Mouse (Mus musculus) MEL (cell line): ENCODE data around the gene Mpp3. TPM values are rescaled to one million over a fixed set of nuclear protein-coding genes. Genes with fewer than 3 reads are reported as not detected.

Source experiments
- DNase-seq: peaks from one replicate; pipeline ENCODE4 v3.0.0; 2011; ENCODE audit warnings: low read depth, low spot score
- H3K27ac ChIP-seq: 2 replicates; pipeline ENCODE4 v1.5.1; 2012; ENCODE audit warnings: low read depth, mild to moderate bottlenecking, control low read depth, low read length, moderate library complexity; ENCODE audit not compliant: control insufficient read depth
- H3K27me3 ChIP-seq, 2 experiments: fragments of 150-350 bp in 1 of 2; sonication (generic) in 1 of 2; 2 replicates each; pipeline ENCODE4 v1.6.1; 2012; ENCODE audit warnings: low read length in 2 of 2, mild to moderate bottlenecking in 2 of 2, improper control_type of control experiment in 1 of 2, moderate library complexity in 1 of 2; ENCODE audit not compliant: insufficient read depth in 2 of 2, control insufficient read depth in 1 of 2
- H3K36me3 ChIP-seq, 2 experiments: 2 replicates each; pipeline ENCODE4 v1.6.1; 2012 to 2014; ENCODE audit warnings: low read length in 2 of 2, improper control_type of control experiment in 1 of 2, inconsistent platforms in 1 of 2, mild to moderate bottlenecking in 1 of 2; ENCODE audit not compliant: insufficient read depth in 2 of 2, control insufficient read depth in 1 of 2
- H3K4me1 ChIP-seq, 2 experiments: fragments of 150-350 bp in 1 of 2; sonication (generic) in 1 of 2; 2 replicates each; pipeline ENCODE4 v1.6.1; 2012; ENCODE audit warnings: low read length in 2 of 2, improper control_type of control experiment in 1 of 2, mild to moderate bottlenecking in 1 of 2; ENCODE audit not compliant: insufficient read depth in 2 of 2, control insufficient read depth in 1 of 2
- H3K4me3 ChIP-seq, 2 experiments: fragments of 150-350 bp in 1 of 2; sonication (generic) in 1 of 2; 2 replicates each; pipeline ENCODE4 v1.5.1; 2012; ENCODE audit warnings: low read depth in 2 of 2, low read length in 2 of 2, mild to moderate bottlenecking in 2 of 2, moderate library complexity in 2 of 2, control low read depth in 1 of 2, improper control_type of control experiment in 1 of 2; ENCODE audit not compliant: control insufficient read depth in 1 of 2, insufficient read depth in 1 of 2
- H3K79me2 ChIP-seq: 2 replicates; pipeline ENCODE4 v1.6.1; 2012; ENCODE audit warnings: mild to moderate bottlenecking, low read length, moderate library complexity; ENCODE audit not compliant: control insufficient read depth, poor library complexity, insufficient read depth
- H3K9ac ChIP-seq: 2 replicates; pipeline ENCODE4 v1.6.1; 2012; ENCODE audit warnings: low read depth, mild to moderate bottlenecking, control low read depth, low read length, moderate library complexity; ENCODE audit not compliant: control insufficient read depth, poor library complexity, severe bottlenecking
- H3K9me3 ChIP-seq: fragments of 150-350 bp; sonication (generic); replicated peaks from 2 replicates; pipeline ENCODE4 v1.6.1; 2012; ENCODE audit warnings: mild to moderate bottlenecking, low read length, improper control_type of control experiment, moderate library complexity; ENCODE audit not compliant: insufficient read depth
- BHLHE40 ChIP-seq: IDR thresholded peaks from 2 replicates; pipeline ENCODE4 v1.6.1; 2012; ENCODE audit warnings: low read depth, mild to moderate bottlenecking, inconsistent platforms, low read length, improper control_type of control experiment, borderline replicate concordance
- EP300 ChIP-seq, 2 experiments: IDR thresholded peaks; 2 replicates each; pipeline ENCODE4 v1.6.1; 2011; ENCODE audit warnings: improper control_type of control experiment in 2 of 2, low read length in 2 of 2, low read depth in 1 of 2, mild to moderate bottlenecking in 1 of 2
- ETS1 ChIP-seq: IDR thresholded peaks from 2 replicates; pipeline ENCODE4 v1.6.1; 2012; ENCODE audit warnings: low read depth, mild to moderate bottlenecking, inconsistent platforms, low read length, improper control_type of control experiment, moderate library complexity
- GABPA ChIP-seq: IDR thresholded peaks from 2 replicates; pipeline ENCODE4 v1.6.1; 2012; ENCODE audit warnings: low read depth, mild to moderate bottlenecking, inconsistent platforms, low read length, improper control_type of control experiment, moderate library complexity
- GATA1 ChIP-seq: IDR thresholded peaks from 2 replicates; pipeline ENCODE4 v1.6.1; 2011; ENCODE audit warnings: low read depth, low read length, improper control_type of control experiment
- KAT2A ChIP-seq: conservative IDR thresholded peaks from 2 replicates; pipeline ENCODE4 v1.6.1; 2012; ENCODE audit warnings: low read depth, low read length, improper control_type of control experiment, inconsistent platforms
- MAFK ChIP-seq: IDR thresholded peaks from 2 replicates; pipeline ENCODE4 v1.6.1; 2011; ENCODE audit warnings: low read depth, mild to moderate bottlenecking, low read length, improper control_type of control experiment, borderline replicate concordance
- MAX ChIP-seq: IDR thresholded peaks from 2 replicates; pipeline ENCODE4 v1.6.1; 2011; ENCODE audit warnings: low read length, improper control_type of control experiment
- MEF2A ChIP-seq: IDR thresholded peaks from 2 replicates; pipeline ENCODE4 v1.6.1; 2014; ENCODE audit warnings: low read depth, mild to moderate bottlenecking, inconsistent platforms, low read length, improper control_type of control experiment; ENCODE audit not compliant: poor library complexity, insufficient replicate concordance, severe bottlenecking; ENCODE audit errors: extremely low read depth
- MYC ChIP-seq: IDR thresholded peaks from 2 replicates; pipeline ENCODE4 v1.6.1; 2011; ENCODE audit warnings: low read depth, mild to moderate bottlenecking, low read length, improper control_type of control experiment, moderate library complexity
- NELFE ChIP-seq: IDR thresholded peaks from 2 replicates; pipeline ENCODE4 v1.6.1; 2011; ENCODE audit warnings: low read depth, low read length, improper control_type of control experiment
- RCOR1 ChIP-seq: IDR thresholded peaks from 2 replicates; pipeline ENCODE4 v1.6.1; 2012; ENCODE audit warnings: low read depth, mild to moderate bottlenecking, inconsistent platforms, low read length, improper control_type of control experiment
- TAL1 ChIP-seq: IDR thresholded peaks from 2 replicates; pipeline ENCODE4 v1.6.1; 2012; ENCODE audit warnings: mild to moderate bottlenecking, inconsistent platforms, low read length, moderate library complexity, mixed read lengths
- TBP ChIP-seq: IDR thresholded peaks from 2 replicates; pipeline ENCODE4 v1.8.0; 2011; ENCODE audit warnings: low read depth, low read length, improper control_type of control experiment
- TCF12 ChIP-seq: IDR thresholded peaks from 2 replicates; pipeline ENCODE4 v1.6.1; 2014; ENCODE audit warnings: low read depth, mild to moderate bottlenecking, inconsistent platforms, low read length, improper control_type of control experiment, moderate library complexity
- UBTF ChIP-seq: IDR thresholded peaks from 2 replicates; pipeline ENCODE4 v1.6.1; 2012; ENCODE audit warnings: low read depth, mild to moderate bottlenecking, inconsistent platforms, low read length, improper control_type of control experiment, moderate library complexity, borderline replicate concordance; ENCODE audit not compliant: insufficient read depth
- ZMIZ1 ChIP-seq: IDR thresholded peaks from 2 replicates; pipeline ENCODE4 v1.6.1; 2012; ENCODE audit warnings: low read depth, mild to moderate bottlenecking, inconsistent platforms, low read length, improper control_type of control experiment, moderate library complexity
- ZNF384 ChIP-seq: IDR thresholded peaks from 2 replicates; pipeline ENCODE4 v1.6.1; 2012; ENCODE audit warnings: low read depth, mild to moderate bottlenecking, inconsistent platforms, low read length, improper control_type of control experiment
- polyA plus RNA-seq, 2 experiments: library from polyadenylated mRNA; stranded (reverse) in 1 of 2; unstranded in 1 of 2; fragments of >175 nt in 1 of 2; fragments of >200 nt in 1 of 2; gene quantifications; 2 replicates each; pipeline versions ENCODE4 v1.2.1 to v1.2.4; 2012; ENCODE audit warnings: low replicate concordance in 2 of 2, low read depth in 1 of 2; ENCODE audit not compliant: insufficient read length in 2 of 2, insufficient read depth in 1 of 2, missing spikeins in 1 of 2
- total RNA-seq: library from RNA; depleted of rRNA; stranded (reverse); fragments of 300-350 nt; gene quantifications from 2 replicates; pipeline ENCODE4 v1.2.3, GENCODE M21; 2012; rRNA removed

Gene Mpp3
- total and polyA plus RNA-seq, 3 experiments: 5.5 to 7.1 TPM; not detected in 1

- H3K79me2 ChIP-seq: no peaks in the 10 kb centered on the region
Measured at GRCm38 (mm10) chr11:101952541-101953341, 75.5 kb downstream of the Mpp3 start.

GRCm38 (mm10) chr11:101950021-101950420 is 78.2 kb downstream of the Mpp3 start:
- no peak overlapping the region for H3K4me3 ChIP-seq
- H3K9ac ChIP-seq: no peak overlapping the region
- H3K9me3 ChIP-seq: no peaks in the 10 kb centered on the region
- H3K36me3 ChIP-seq: peaks cover 0 to 22% of the 10 kb centered on the region in 2 experiments; a peak in 2 of 4 replicates
- H3K79me2 ChIP-seq: no peaks in the 10 kb centered on the region
- DNase-seq: no peak
- peaks cover 1 to 2% of the 10 kb centered on the region in 2 experiments for H3K27me3 ChIP-seq
- TF ChIP-seq NELFE: no peak
- no peak for TF ChIP-seq MAFK
- TF ChIP-seq ETS1: no peak
- TF ChIP-seq MEF2A: no peak
- no peak for TF ChIP-seq TAL1
- TF ChIP-seq ZMIZ1: no peak
- H3K27ac ChIP-seq: no peak overlapping the region
- H3K4me1 ChIP-seq: peaks cover 2 to 24% of the 10 kb centered on the region in 2 experiments; a peak in 3 of 4 replicates

More at GRCm38 (mm10) chr11:101952541-101953341, 75.5 kb downstream of the Mpp3 start:
- 0 out of 2 replicates have a peak overlapping the region, but pooled peaks have one; percentile 3 for H3K9ac ChIP-seq
- H3K4me3 ChIP-seq: peak overlapping the region in 1 of 2 experiments; percentile 0; a peak in 2 of 4 replicates
- H3K9me3 ChIP-seq: no peaks in the 10 kb centered on the region
- peaks cover 2 to 24% of the 10 kb centered on the region in 2 experiments; a peak in 3 of 4 replicates for H3K4me1 ChIP-seq
- H3K27ac ChIP-seq: peak overlapping the region; percentile 32
- TF ChIP-seq GABPA: no peak
- TF ChIP-seq MYC: peak; percentile 48; the same call in 1 of the 2 replicates
- peak; percentile 3; the same call in 1 of the 2 replicates for TF ChIP-seq MAX
- TF ChIP-seq KAT2A: no peak
- peak; percentile 89 for TF ChIP-seq TBP
- TF ChIP-seq ETS1: peak; percentile 55; the same call in 1 of the 2 replicates
- TF ChIP-seq EP300 (IDR thresholded peaks at IDR 0.05; ENCODE audit: low read depth in 1 of 2, low read length in 2 of 2): peak in 1 of 2 experiments; percentile 71
- TF ChIP-seq RCOR1: 0 out of 2 replicates have a peak, but pooled peaks have one; percentile 26
- peak; percentile 48 for TF ChIP-seq TCF12
- TF ChIP-seq GATA1: peak; percentile 60
- TF ChIP-seq ZNF384: no peak
- peak; percentile 85 for TF ChIP-seq BHLHE40
- TF ChIP-seq TAL1: peak; percentile 79
- 0 out of 2 replicates have a peak, but pooled peaks have one; percentile 40 for TF ChIP-seq UBTF
- TF ChIP-seq MEF2A: no peak
- peak; percentile 80 for DNase-seq
- H3K27me3 ChIP-seq: peaks cover 2 to 3% of the 10 kb centered on the region in 2 experiments
- peaks cover 0 to 22% of the 10 kb centered on the region in 2 experiments; a peak in 2 of 4 replicates for H3K36me3 ChIP-seq

Other genes starting within 250 kb of the Mpp3 start
- 16.5 and 19.1 TPM in 2 replicates for gene Etv4, start 243.1 kb downstream of the Mpp3 start, total RNA-seq
- 10 to 100 TPM in 1 of 2 experiments, not detected in 1; 22.1 TPM for gene Etv4, start 243.1 kb downstream of the Mpp3 start, polyA plus RNA-seq
- gene Meox1, start 134.1 kb downstream of the Mpp3 start, total RNA-seq: not detected in 2 replicates
- gene Meox1, start 134.1 kb downstream of the Mpp3 start, polyA plus RNA-seq: not detected
- gene Sost, start 61.4 kb downstream of the Mpp3 start, total RNA-seq: not detected in 2 replicates
- gene Sost, start 61.4 kb downstream of the Mpp3 start, polyA plus RNA-seq: not detected
- not detected in 2 replicates for gene Cfap97d1, start 44.2 kb downstream of the Mpp3 start, total RNA-seq
- not detected for gene Cfap97d1, start 44.2 kb downstream of the Mpp3 start, polyA plus RNA-seq
- 18.4 and 18.7 TPM in 2 replicates for gene Dusp3, start 41.4 kb downstream of the Mpp3 start, total RNA-seq
- gene Dusp3, start 41.4 kb downstream of the Mpp3 start, polyA plus RNA-seq: 10 to 100 TPM; 29.8 to 35.5 TPM
- 0.08 TPM in 1 of 2 replicates, not detected in the other for gene Cd300lg, start 13.0 kb upstream of the Mpp3 start, total RNA-seq
- under 1 TPM in 1 of 2 experiments, not detected in 1; 0.26 TPM for gene Cd300lg, start 13.0 kb upstream of the Mpp3 start, polyA plus RNA-seq
- gene Mpp2, start 60.1 kb upstream of the Mpp3 start, total RNA-seq: 2.9 and 4.6 TPM in 2 replicates
- 10 to 100 TPM in 1 of 2 experiments, not detected in 1; 16.3 TPM for gene Mpp2, start 60.1 kb upstream of the Mpp3 start, polyA plus RNA-seq
- not detected in 2 replicates for gene Ppy, start 72.9 kb upstream of the Mpp3 start, total RNA-seq
- gene Ppy, start 72.9 kb upstream of the Mpp3 start, polyA plus RNA-seq: not detected
- gene Pyy, start 79.4 kb upstream of the Mpp3 start, total RNA-seq: not detected in 2 replicates
- gene Pyy, start 79.4 kb upstream of the Mpp3 start, polyA plus RNA-seq: not detected
- gene Nags, start 117.1 kb upstream of the Mpp3 start, total RNA-seq: 5.4 and 6.6 TPM in 2 replicates
- gene Nags, start 117.1 kb upstream of the Mpp3 start, polyA plus RNA-seq: 1 to 10 TPM in 1 of 2 experiments, not detected in 1; 9.7 TPM
- 43.9 and 45.1 TPM in 2 replicates for gene Tmem101, start 127.9 kb upstream of the Mpp3 start, total RNA-seq
- gene Tmem101, start 127.9 kb upstream of the Mpp3 start, polyA plus RNA-seq: 10 to 100 TPM in 1 of 2 experiments, not detected in 1; 30.1 TPM
- gene Lsm12, start 156.8 kb upstream of the Mpp3 start, total RNA-seq: 74.2 and 75.0 TPM in 2 replicates
- gene Lsm12, start 156.8 kb upstream of the Mpp3 start, polyA plus RNA-seq: 100 to 1,000 TPM; 128 to 150 TPM
- 46.4 and 48.9 TPM in 2 replicates for gene G6pc3, start 161.2 kb upstream of the Mpp3 start, total RNA-seq
- gene G6pc3, start 161.2 kb upstream of the Mpp3 start, polyA plus RNA-seq: 100 to 1,000 TPM in 1 of 2 experiments, not detected in 1; 104 TPM
- 9.1 and 10.4 TPM in 2 replicates for gene Hdac5, start 201.7 kb upstream of the Mpp3 start, total RNA-seq
- gene Hdac5, start 201.7 kb upstream of the Mpp3 start, polyA plus RNA-seq: 10 to 100 TPM in 1 of 2 experiments, not detected in 1; 29.3 TPM
- 19.5 and 20.0 TPM in 2 replicates for gene BC030867, start 220.4 kb upstream of the Mpp3 start, total RNA-seq
- 10 to 100 TPM; 36.2 to 51.7 TPM for gene BC030867, start 220.4 kb upstream of the Mpp3 start, polyA plus RNA-seq
- 3.9 and 4.4 TPM in 2 replicates for gene Asb16, start 240.3 kb upstream of the Mpp3 start, total RNA-seq
- 1 to 10 TPM in 1 of 2 experiments, not detected in 1; 8.5 TPM for gene Asb16, start 240.3 kb upstream of the Mpp3 start, polyA plus RNA-seq